Mouse (Mus musculus): ENCODE measurements around the gene Chtop.

GRCm38 (mm10) chr3:90490696-90491256, 18.5 kb downstream of the Chtop start, which contains the start of gene Snapin:
- TF ChIP-seq MAFK (IDR thresholded peaks at IDR 0.05; ENCODE audit: insufficient read depth, low read depth, low read length) (no peak), ZNF384 (IDR thresholded peaks at IDR 0.05; ENCODE audit: low read depth, low read length) (0 out of 2 replicates have a peak, but pooled peaks have one; percentile 12), CHD2 (IDR thresholded peaks at IDR 0.05; ENCODE audit: low read depth, low read length) (peak; percentile 80; the same call in 1 of the 2 replicates), ZC3H11A (IDR thresholded peaks at IDR 0.05; ENCODE audit: borderline replicate concordance, low read depth, low read length) (no peak), HCFC1 (IDR thresholded peaks at IDR 0.05; ENCODE audit: borderline replicate concordance, insufficient read depth, low read length) (peak; percentile 94)

Data from ES-E14 (cell line).